Mouse (Mus musculus) C3H10T1/2 (cell line): Measurements from ENCODE around the gene Rpl35a. TPM values are rescaled to one million over a fixed set of nuclear protein-coding genes. Genes with fewer than 3 reads are reported as not detected.

Experiments used
- polyA plus RNA-seq, 2 experiments: library from polyadenylated mRNA; unstranded; fragments of >200 nt; fragmentation: generic; extraction: Trizol; gene quantifications; one replicate each; pipeline ENCODE4 v1.2.1; 2012; ENCODE audit warnings: missing spikeins in 2 of 2

Rpl35a gene
- 1,000 to 10,000 TPM; 2,260 to 3,143 TPM for polyA plus RNA-seq

GRCm38 (mm10) chr16:33056095-33056785 is at the start of gene Rpl35a, which contains the start of gene Iqcg:
Rpl35a (plus strand) TSS chr16:33056453.
Iqcg (minus strand) TSS chr16:33056218.

GRCm38 (mm10) chr16:33062024-33062681 is 5.9 kb downstream of the Rpl35a start, which contains the start of gene Lmln:
Lmln (plus strand) TSS chr16:33062521.

Other genes with a start within 250 kb of the Rpl35a start
- gene Smbd1, start 246.0 kb upstream of the Rpl35a start, polyA plus RNA-seq: not detected
- gene Fyttd1, start 179.0 kb upstream of the Rpl35a start, polyA plus RNA-seq: 1 to 10 TPM in 1 of 2 experiments, under 1 TPM in 1; 0.87 to 8.0 TPM
- gene Rubcn, start 178.7 kb upstream of the Rpl35a start, polyA plus RNA-seq: 10 to 100 TPM in 1 of 2 experiments, 1 to 10 TPM in 1; 9.9 to 26.5 TPM
- gene Lrch3, start 142.4 kb upstream of the Rpl35a start, polyA plus RNA-seq: 1 to 10 TPM in 1 of 2 experiments, under 1 TPM in 1; 0.16 to 6.6 TPM
- gene Iqcg, start 235 bp upstream of the Rpl35a start, polyA plus RNA-seq: 1 to 10 TPM in 1 of 2 experiments, under 1 TPM in 1; 0.21 to 1.5 TPM
- gene Lmln, start 6.1 kb downstream of the Rpl35a start, polyA plus RNA-seq: under 1 TPM; 0.07 to 0.59 TPM
- gene Osbpl11, start 128.6 kb downstream of the Rpl35a start, polyA plus RNA-seq: 1 to 10 TPM in 1 of 2 experiments, under 1 TPM in 1; 0.62 to 6.5 TPM
- gene Snx4, start 195.0 kb downstream of the Rpl35a start, polyA plus RNA-seq: 10 to 100 TPM in 1 of 2 experiments, 1 to 10 TPM in 1; 2.4 to 28.8 TPM